Mouse (Mus musculus) Patski (cell line): ENCODE data around the gene Gm3417. TPM values are rescaled to one million over a fixed set of nuclear protein-coding genes. Genes with fewer than 3 reads are reported as not detected.
A peak's percentile ranks its signal among the peaks of the same experiment; 100 is the strongest.
"Not testable (repeated sequence)": the region's sequence is repeated elsewhere in the genome, so short reads cannot be mapped to it uniquely, and the experiment has no call there.

ENCODE experiments used
- ATAC-seq: fragments of 100-300 bp; one replicate; pipeline ENCODE4 v1.8.0; 2021
- CTCF ChIA-PET: fragments of 350-600 bp; sonication (Branson Sonifier 250); formaldehyde crosslinking; loops from one replicate; lab custom pipeline; 2022; ENCODE audit warnings: inconsistent platforms; lab: Charles Lee
- POLR2A ChIA-PET: fragments of 350-600 bp; sonication (Branson Sonifier 250); formaldehyde crosslinking; loops from one replicate; lab custom pipeline; 2022; ENCODE audit warnings: antibody characterized with exemption, inconsistent platforms; lab: Charles Lee
- DNase-seq: peaks from one replicate; pipeline ENCODE4 v3.0.0-alpha.2; 2011; ENCODE audit warnings: low read depth, low spot score
- H3K27me3 ChIP-seq: fragments of 371-371 bp; one replicate; pipeline ENCODE4 v1.5.1; 2021
- in situ Hi-C: fragments of 300-500 bp; cut with MboI; formaldehyde crosslinking; loops from 3 replicates; pipeline ENCODE4 v1.11.1; 2018; ENCODE audit warnings: low pct_unique_long_range_greater_than_20kb, mixed read lengths
- polyA plus RNA-seq: library from polyadenylated mRNA; unstranded; gene quantifications from one replicate; pipeline ENCODE4 v1.2.3, GENCODE M21; 2021

Gene Gm3417
- not detected for polyA plus RNA-seq

- peak; percentile 95 for ATAC-seq
- CTCF ChIA-PET, DNase-seq, in situ Hi-C loops, H3K27me3 ChIP-seq, POLR2A ChIA-PET: not testable (repeated sequence)
Measured at GRCm38 (mm10) chr17:14978362-14979038, at the start of gene Gm3417, which contains the start of gene 9030025P20Rik. TSS of gene Gm3417 (minus strand) at chr17:14978790. TSS of gene 9030025P20Rik (plus strand) at chr17:14978468.

- DNase-seq, in situ Hi-C loops, ATAC-seq, CTCF ChIA-PET, POLR2A ChIA-PET, H3K27me3 ChIP-seq: not testable (repeated sequence)
Measured at GRCm38 (mm10) chr17:15025513-15025912, 46.9 kb upstream of the Gm3417 start.

GRCm38 (mm10) chr17:15024502-15025193, 46.1 kb upstream of the Gm3417 start:
- POLR2A ChIA-PET, CTCF ChIA-PET, H3K27me3 ChIP-seq, DNase-seq, in situ Hi-C loops: not testable (repeated sequence)
- peak; percentile 49 for ATAC-seq

DNA sequence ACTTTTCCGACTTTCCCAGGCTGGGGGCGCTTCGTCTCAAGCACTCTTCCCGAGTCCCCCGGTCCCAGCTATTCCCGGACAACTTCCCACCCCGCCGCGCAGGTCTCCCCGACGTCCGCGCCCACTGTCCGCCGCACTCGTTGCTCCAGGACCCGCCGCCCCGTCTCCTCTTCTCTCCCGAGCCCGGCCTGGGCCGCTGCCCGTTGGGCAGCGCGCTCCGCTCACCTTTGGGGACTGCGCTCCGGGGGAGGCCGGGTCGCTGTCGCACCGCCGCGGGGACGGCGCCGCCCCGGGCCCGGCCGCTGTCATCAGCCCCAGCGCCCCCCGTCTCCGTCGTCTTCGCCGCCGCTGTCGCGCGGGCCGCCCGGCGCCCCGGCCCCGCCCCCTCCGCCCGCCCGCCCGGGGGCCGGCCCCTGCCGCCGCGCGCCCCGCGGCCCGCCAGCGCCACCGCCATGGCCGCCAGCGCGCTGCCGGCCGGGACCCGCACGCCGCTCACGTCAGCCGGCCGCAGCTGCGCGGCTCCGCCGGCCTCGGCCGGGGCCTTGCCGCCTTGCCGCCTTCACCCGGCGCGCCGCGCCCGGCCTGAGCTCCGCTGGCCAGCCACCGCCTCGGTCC, 45.4 kb upstream of the Gm3417 start:
- peak; percentile 78 for ATAC-seq
- in situ Hi-C loops, H3K27me3 ChIP-seq, CTCF ChIA-PET, DNase-seq, POLR2A ChIA-PET: not testable (repeated sequence)

- DNase-seq, in situ Hi-C loops, CTCF ChIA-PET, POLR2A ChIA-PET, H3K27me3 ChIP-seq, ATAC-seq: not testable (repeated sequence)
Measured at GRCm38 (mm10) chr17:15021503-15022220, 43.1 kb upstream of the Gm3417 start.

DNA sequence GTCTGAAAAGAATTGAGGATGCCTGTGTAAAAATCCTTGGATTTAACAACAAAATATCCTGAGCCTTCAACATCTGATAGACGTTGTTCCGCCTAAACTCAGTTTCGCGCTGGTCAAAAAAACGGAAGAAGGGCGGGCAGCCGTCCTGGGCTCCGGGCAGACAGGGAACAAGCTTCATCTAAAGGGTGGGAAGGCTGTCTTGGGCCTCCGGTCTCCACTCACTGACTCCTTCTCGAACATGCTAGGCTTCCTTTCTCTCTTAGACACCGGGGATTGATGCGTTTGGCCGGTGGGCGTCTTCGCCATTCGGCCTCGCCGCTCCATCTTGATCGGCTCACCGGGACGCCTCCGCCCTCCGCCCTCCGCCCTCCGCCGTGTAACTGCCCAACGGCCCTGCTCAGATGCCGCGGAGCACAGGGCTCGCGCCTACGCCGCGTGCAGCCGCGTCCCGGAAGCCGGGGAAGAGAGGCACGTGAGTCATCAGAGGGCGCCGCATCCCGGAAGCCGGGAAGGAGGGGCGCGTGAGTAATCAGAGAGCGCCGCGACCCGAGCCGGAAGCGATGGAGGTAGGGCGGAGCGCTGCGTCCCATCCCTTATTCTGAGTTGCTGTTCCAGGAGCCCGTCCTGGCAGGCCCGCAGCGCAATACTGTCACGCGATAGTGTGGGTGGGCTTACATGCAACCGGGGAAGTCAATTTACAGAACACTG, 31.3 kb upstream of the Gm3417 start, which contains the start of gene Gm3435:
TSS of gene Gm3435 (plus strand) at position 471 of the 708 bp plus-strand sequence.
- H3K27me3 ChIP-seq, DNase-seq, CTCF ChIA-PET, in situ Hi-C loops, POLR2A ChIA-PET: not testable (repeated sequence)
- ATAC-seq = peak; percentile 94

DNA sequence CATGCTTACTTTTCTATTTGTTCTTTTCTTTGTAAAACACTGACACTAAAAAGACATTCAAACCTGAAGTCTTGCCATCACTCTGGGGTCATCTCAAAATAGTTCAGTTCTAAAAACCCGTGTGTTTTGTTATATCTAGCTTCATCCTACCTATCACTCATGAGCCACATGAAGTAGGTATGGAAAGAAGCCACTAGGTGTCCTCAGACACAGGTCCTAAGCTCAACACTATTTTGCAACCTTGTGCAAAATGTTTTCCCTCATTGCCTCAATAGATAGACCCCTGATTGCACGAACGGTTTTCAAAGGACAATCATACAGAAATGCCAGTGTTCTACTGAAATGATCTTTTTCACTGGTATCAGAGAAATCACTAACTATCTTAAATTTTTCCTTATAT, 30.5 kb upstream of the Gm3417 start:
- in situ Hi-C loops, POLR2A ChIA-PET, CTCF ChIA-PET, DNase-seq, H3K27me3 ChIP-seq: not testable (repeated sequence)
- peak; percentile 73 for ATAC-seq

GRCm38 (mm10) chr17:15000047-15000446, 21.5 kb upstream of the Gm3417 start:
- POLR2A ChIA-PET, ATAC-seq, in situ Hi-C loops, CTCF ChIA-PET, H3K27me3 ChIP-seq, DNase-seq: not testable (repeated sequence)

GRCm38 (mm10) chr17:14994140-14994539, 15.6 kb upstream of the Gm3417 start:
- ATAC-seq, POLR2A ChIA-PET, H3K27me3 ChIP-seq, DNase-seq, CTCF ChIA-PET, in situ Hi-C loops: not testable (repeated sequence)

DNA sequence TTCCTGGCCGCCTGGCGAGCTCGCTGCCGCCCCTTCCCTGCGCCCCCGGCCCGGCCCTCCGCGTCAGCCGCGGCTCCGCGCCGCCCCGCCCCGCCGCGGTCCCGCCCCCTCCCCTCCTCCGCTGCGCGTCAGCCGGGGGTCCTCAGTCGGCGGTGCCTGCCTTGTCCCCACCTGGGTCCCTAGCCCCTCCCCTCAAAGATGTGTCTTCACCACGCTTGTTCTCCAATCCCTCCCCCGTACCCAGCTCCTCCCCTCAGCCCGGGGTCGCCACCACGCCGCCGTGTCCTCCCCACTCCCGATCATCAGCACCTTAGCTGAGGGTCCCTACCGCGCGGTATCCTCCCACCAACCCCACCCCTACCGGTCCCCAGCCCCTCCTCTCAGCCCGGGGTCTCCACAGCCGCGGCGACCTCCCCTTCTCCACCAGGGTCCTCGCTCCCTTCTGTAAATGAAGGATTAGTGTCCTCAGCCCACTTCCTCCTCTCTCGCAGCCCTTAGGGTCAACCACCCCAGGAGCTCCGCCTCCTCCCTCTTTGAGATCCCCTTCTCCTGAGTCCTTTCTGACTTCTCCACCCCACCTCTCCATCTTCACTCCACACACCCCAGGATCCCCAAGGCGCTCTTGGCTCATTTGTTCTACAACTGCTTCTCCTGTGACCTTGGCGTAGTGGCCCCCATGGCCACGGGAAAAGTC, 14.7 kb upstream of the Gm3417 start:
- in situ Hi-C loops, DNase-seq, CTCF ChIA-PET, H3K27me3 ChIP-seq, POLR2A ChIA-PET: not testable (repeated sequence)
- ATAC-seq = peak; percentile 31

GRCm38 (mm10) chr17:14992522-14993138, 14.0 kb upstream of the Gm3417 start:
- in situ Hi-C loops, DNase-seq, CTCF ChIA-PET, H3K27me3 ChIP-seq, POLR2A ChIA-PET: not testable (repeated sequence)
- ATAC-seq = peak; percentile 76

DNA sequence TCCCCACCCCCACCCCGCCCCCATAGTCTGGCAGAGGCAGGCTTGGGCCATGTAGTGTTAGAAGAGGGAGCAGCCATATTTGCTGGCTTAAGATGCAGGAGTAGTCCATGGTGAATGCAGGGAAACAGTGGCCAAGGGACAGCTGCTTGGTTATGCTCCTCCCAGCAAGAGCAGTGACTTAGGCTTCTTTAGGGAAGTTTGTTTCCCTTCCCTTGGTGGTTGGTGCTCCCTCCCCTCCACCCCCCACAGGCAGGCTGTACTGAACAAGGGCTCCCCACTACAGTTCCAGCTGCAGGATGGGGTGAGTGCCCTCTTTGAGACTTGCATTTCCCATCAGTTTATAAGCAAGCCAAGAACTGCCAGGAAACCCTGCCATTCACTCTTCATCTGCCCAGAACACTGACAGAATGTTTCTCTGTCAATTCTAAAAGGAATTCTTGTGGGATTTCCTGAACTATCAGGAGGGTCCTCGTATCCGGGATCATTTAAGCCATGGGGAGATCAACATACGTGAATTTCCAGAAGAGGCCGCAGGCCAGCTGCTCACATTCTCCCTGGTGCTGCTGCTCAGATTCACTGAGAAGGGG, 11.6 kb upstream of the Gm3417 start:
- CTCF ChIA-PET, DNase-seq: not testable (repeated sequence)

GRCm38 (mm10) chr17:14977718-14978361, 750 bp downstream of the Gm3417 start:
- CTCF ChIA-PET, in situ Hi-C loops, DNase-seq, H3K27me3 ChIP-seq, POLR2A ChIA-PET: not testable (repeated sequence)
- peak; percentile 72 for ATAC-seq

More for the DNA sequence above, 11.6 kb upstream of the Gm3417 start:
- ATAC-seq, in situ Hi-C loops, H3K27me3 ChIP-seq, POLR2A ChIA-PET: not testable (repeated sequence)
